Mouse (Mus musculus) layer of hippocampus, adult 8-10 months (tissue): Measurements from ENCODE around the gene H2-Q4. TPM values are rescaled to one million over a fixed set of nuclear protein-coding genes. Genes with fewer than 3 reads are reported as not detected.
A peak's percentile ranks its signal among the peaks of the same experiment; 100 is the strongest.
"Not testable (repeated sequence)": the region's sequence is repeated elsewhere in the genome, so short reads cannot be mapped to it uniquely, and the experiment has no call there.

ENCODE experiments used
- DNase-seq, 2 experiments: peaks; one replicate each; pipeline ENCODE4 v3.0.0; 2022; ENCODE audit warnings: low spot score in 2 of 2
- total RNA-seq, 4 experiments: library from RNA; stranded (reverse); gene quantifications; 2 replicates each; pipeline ENCODE4 v1.2.4; 2022

H2-Q4 gene
- total RNA-seq: 10 to 100 TPM in 2 of 4 experiments, 1 to 10 TPM in 2; 2.5 to 10.6 (median 6.7) TPM

GRCm38 (mm10) chr17:35379369-35379728 lies at the start of gene H2-Q4:
H2-Q4 (plus strand) TSS chr17:35379617.
- peak; percentile 71 to 77 for DNase-seq

GRCm38 (mm10) chr17:35329714-35330113 lies 49.7 kb upstream of the H2-Q4 start:
- DNase-seq: not testable (repeated sequence)

GRCm38 (mm10) chr17:35331546-35331945 lies 47.9 kb upstream of the H2-Q4 start:
- DNase-seq: not testable (repeated sequence)

DNA sequence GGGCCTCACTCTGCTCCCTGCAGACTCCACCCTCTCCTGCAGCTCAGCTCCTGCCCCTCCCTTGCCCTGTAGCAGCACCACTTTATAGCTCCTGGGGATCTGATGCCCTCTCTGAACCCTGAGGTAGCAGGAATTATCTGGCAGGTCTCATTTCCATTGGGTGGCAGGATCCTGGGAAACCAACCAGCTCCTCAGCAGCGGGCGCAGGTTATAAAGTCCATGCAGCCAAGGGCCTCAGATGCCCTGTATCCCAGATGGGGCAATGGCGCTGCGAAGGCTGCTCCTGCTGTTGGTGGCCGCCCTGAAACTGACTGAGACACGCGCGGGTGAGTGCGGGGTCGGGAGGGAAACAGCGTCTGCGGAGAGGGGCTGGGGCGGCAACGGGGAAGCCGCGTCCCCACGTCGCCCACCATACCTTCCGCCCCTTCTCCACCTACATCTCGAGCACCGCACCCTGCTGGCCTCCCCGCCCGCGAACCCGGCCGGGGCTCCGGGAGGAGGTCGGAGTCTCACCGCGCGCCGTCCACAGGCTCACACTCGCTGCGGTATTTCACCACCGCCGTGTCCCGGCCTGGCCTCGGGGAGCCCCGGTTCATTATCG lies 37.2 kb upstream of the H2-Q4 start, which contains the start of gene H2-Q2:
H2-Q2 (plus strand) TSS at position 172 of the 601 bp plus-strand sequence.
- DNase-seq: no peak

DNA sequence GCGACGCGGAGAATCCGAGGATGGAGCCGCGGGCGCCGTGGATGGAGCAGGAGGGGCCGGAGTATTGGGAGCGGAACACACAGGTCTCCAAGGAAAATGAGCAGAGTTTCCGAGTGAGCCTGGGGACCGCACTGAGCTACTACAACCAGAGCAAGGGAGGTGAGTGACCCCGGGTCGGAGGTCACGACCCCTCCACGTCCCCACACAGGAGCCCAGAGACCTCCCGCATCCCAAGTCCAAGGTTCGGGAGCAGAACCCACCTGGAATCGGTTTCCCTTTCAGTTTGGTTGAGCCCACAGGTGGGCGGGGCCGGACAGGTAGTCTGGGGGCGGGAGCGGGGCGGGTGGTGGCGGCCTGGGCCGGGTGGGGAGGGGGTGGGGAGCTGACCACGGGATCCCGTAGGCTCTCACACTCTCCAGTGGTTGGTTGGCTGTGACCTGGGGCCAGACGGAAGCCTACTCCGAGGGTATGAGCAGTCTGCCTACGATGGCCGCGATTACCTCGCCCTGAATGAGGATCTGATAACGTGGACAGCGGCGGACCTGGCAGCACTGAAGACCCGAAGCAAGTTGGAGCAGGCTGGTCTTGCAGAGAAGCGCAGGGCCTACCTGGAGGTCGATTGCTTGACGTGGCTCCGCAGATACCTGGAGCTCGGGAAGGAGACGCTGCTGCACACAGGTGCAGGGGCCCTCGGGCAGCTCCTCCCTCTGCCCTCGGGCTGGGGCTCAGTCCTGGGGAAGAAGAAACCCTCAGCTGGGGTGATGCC lies 36.5 kb upstream of the H2-Q4 start:
- no peak for DNase-seq

GRCm38 (mm10) chr17:35347659-35348058 lies 31.8 kb upstream of the H2-Q4 start:
- DNase-seq: not testable (repeated sequence)

DNA sequence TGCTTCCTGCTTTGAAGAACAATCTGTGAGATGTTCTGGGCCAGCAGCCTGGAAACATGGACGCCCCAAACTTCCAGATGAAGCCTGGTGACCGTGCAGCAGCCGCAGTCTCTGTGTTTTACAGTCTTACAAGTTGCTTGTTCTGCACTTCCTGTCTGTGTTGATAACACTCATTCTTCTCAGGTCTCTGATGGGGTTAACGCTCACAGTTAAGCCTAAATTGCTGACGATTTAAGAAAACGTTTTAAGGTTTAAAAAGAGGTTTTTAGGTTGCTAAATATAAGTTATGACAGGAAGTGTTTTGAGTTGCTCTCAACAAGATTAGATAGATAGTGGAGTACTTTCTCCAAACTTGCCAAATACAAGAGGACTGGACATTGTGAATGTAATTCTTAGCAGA lies 26.1 kb upstream of the H2-Q4 start:
- not testable (repeated sequence) for DNase-seq

GRCm38 (mm10) chr17:35354071-35354470 lies 25.3 kb upstream of the H2-Q4 start:
- no peak for DNase-seq

DNA sequence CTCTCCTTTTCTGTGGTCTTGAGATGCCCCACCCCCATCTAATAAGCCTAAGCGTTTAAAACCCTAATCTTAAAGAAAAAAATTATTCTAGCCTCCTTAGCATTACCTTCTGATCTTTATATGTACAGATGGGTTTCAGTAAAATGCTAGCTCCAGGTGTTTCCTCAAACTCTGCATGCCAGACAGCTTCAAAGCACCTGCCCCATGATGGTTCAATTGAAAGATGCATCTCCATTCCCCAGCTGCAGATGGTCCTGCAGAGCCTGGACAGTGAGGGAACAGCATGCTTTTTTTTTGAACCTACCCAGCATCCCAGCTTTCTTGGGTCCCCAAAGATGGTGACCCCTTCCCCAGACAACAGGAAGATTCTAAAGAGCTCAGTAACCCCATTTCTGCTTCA lies 22.3 kb upstream of the H2-Q4 start:
- no peak for DNase-seq

DNA sequence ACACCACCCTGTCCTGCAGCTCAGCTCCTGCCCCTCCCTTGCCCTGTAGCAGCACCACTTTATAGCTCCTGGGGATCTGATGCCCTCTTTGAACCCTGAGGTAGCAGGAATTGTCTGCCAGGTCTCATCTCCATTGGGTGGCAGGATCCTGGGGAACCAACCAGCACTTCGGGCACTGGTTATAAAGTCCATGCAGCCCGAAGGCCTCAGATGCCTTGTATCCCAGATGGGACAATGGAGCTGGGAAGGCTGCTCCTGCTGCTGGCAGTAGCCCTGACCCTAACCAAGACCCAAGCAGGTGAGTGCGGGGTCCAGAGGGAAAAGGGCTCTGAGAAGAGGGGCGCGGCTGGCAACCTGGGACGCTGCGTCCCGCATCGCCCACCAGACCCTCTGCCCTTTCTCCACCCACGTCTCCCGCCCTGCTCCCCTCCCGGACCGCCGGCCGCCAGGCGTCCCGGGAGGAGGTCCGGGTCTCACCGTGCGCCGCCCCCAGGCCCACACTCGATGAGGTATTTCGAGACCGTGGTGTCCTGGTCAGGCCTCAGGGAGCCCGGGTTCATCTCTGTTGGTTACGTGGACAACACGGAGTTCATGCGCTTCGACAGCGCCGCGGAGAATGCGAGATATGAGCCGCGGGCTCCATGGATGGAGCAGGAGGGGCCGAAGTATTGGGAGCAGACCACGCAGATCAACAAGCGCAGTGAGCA lies 20.5 kb upstream of the H2-Q4 start:
- no peak for DNase-seq

GRCm38 (mm10) chr17:35359470-35359862 lies 20.0 kb upstream of the H2-Q4 start:
- no peak for DNase-seq

GRCm38 (mm10) chr17:35379729-35380451 lies 473 bp downstream of the H2-Q4 start:
- DNase-seq: no peak

- not testable (repeated sequence) for DNase-seq
These were observed 10.4 kb downstream of the H2-Q4 start for GRCm38 (mm10) chr17:35389796-35390195.

GRCm38 (mm10) chr17:35392671-35393070 lies 13.3 kb downstream of the H2-Q4 start:
- DNase-seq: not testable (repeated sequence)

GRCm38 (mm10) chr17:35393864-35394800 lies 14.7 kb downstream of the H2-Q4 start:
- not testable (repeated sequence) for DNase-seq

DNA sequence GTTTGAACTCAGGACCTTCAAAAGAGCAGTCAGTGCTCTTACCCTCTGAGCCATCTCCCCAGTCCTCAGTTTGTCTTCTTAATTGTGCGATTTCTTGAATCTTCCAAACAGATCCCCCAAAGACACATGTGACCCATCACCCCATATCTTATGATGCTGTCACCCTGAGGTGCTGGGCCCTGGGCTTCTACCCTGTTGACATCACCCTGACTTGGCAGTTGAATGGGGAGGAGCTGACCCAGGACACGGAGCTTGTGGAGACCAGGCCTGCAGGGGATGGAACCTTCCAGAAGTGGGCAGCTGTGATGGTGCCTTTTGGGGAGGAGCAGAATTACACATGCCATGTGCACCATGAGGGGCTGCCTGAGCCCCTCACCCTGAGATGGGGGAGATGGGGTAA lies 17.5 kb downstream of the H2-Q4 start:
- not testable (repeated sequence) for DNase-seq

- not testable (repeated sequence) for DNase-seq
These were observed 33.6 kb downstream of the H2-Q4 start for GRCm38 (mm10) chr17:35413057-35413456.

DNA sequence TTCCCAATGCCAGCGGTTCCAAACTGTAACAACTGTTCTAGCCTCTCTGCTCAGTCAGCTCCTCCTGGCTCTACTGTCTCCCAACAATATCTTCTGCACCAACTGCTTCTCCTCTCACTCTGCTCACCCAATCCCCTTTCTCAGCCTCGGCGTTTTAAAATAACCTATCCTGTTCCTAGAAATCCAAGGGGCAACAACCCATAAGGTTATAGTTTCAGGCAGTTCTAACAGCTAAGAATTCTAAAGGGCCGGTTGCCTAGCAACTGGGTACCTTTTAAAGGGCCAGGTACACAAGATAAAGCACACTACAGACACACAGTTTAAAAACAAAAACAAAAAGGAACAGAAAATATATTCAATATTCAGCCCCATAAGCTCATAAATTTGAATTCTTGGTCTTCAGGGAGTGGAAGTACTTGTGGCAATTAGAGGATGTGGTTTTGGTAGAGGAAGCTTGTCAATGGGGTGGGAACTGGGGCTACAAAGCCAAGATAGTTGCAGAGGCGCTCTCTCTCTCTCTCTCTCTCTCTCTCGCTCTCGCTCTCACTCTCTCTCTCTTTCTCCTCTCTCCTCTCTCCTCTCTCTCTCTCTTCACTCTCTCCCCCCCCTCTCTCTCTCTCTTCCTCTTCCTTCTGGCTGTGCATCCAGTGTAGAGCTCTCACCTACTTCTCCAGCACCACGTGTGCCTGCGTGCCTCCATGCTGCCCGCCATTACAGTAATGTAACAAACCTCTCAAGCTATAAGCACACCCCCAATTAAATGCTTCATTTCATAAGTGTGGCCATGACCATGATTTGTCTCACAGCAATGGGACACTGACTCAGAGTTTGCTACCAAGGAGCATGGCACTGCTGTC lies 36.1 kb downstream of the H2-Q4 start:
- not testable (repeated sequence) for DNase-seq

GRCm38 (mm10) chr17:35418772-35419171 lies 39.4 kb downstream of the H2-Q4 start:
- DNase-seq: no peak
